Mouse (Mus musculus) splenic B cell, adult 2 months (primary cell): ENCODE measurements around the gene Znrf3.

Experiments
- DNase-seq: peaks from one replicate; pipeline ENCODE4 v3.0.0-alpha.2; 2011; ENCODE audit warnings: low read depth, low spot score
- H3K27me3 ChIP-seq: 2 replicates; pipeline ENCODE4 v1.6.1; 2012; ENCODE audit warnings: mild to moderate bottlenecking, low read length, moderate library complexity, mixed read lengths; ENCODE audit not compliant: control insufficient read depth, poor library complexity, insufficient read depth, severe bottlenecking
- H3K36me3 ChIP-seq: 2 replicates; pipeline ENCODE4 v1.6.1; 2012; ENCODE audit warnings: mild to moderate bottlenecking, low read length, moderate library complexity, mixed read lengths; ENCODE audit not compliant: control insufficient read depth, poor library complexity, insufficient read depth, severe bottlenecking

Gene Znrf3

GRCm38 (mm10) chr11:5326252-5326651 is 118.4 kb downstream of the Znrf3 start:
- Histone ChIP-seq H3K27me3 (no peaks in the 10 kb centered on the region), H3K36me3 (no peaks in the 10 kb centered on the region)
- no peak for DNase-seq

DNA sequence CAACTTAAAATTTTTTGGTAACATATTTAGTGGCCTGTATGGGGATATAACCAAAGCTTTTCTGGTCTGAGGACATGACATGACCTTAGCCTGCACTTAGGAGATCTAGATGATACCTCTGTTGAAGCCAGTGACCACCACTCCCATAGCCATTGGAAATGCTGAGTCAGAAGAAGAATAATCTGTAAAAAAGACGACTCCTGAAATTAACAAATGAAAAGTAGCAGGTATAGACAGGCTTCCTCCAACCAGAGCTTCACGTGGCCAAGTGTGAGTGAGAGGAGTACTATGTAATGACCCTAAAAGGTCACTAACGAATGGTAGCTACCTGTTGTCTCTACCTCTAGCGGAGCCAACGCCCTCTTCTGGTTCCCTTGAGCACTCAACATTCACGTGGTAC is 119.4 kb downstream of the Znrf3 start:
- no peaks in the 10 kb centered on the region for H3K27me3 ChIP-seq
- H3K36me3 ChIP-seq = no peaks in the 10 kb centered on the region
- DNase-seq = no peak

DNA sequence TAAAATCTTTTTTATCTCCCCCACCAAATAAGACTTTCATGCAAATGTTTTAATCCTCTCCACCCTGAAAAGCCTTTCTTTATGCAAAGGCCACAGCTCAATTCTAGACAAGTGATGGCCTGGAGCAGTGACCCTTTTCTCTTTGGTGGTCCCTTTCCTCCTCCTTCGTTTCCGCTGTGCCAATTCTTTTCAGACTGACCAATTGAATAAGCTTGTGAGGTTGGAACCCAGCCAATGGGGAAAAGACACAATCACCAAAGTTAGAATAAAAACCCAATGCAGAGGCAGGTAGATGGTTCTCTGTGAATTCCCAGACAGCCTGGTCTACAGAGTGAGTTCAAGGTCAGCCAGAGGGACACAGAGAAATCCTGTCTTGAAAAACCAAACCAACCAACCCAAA is 120.4 kb downstream of the Znrf3 start:
- DNase-seq = no peak
- Histone ChIP-seq H3K36me3 (no peaks in the 10 kb centered on the region), H3K27me3 (no peaks in the 10 kb centered on the region)

DNA sequence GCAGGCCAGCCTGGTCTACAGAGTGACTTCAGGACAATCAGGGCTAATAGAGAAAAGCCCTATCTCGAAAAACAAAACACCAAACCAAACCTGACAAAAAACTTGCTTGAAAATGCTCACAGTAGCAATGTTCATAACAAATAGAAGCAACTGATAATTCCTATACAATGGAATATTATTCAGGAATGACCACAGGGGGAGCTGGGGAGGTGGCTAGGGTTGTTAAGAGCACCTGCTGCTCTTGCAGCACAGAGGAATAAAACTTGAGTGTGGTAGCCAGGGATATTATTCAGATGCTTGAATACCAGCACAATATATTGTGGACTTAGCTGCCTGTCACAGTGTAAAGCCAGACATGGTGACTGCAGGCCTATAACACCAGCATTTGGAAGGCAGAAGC is 123.0 kb downstream of the Znrf3 start:
- Histone ChIP-seq H3K36me3 (no peaks in the 10 kb centered on the region), H3K27me3 (no peaks in the 10 kb centered on the region)
- DNase-seq = no peak

DNA sequence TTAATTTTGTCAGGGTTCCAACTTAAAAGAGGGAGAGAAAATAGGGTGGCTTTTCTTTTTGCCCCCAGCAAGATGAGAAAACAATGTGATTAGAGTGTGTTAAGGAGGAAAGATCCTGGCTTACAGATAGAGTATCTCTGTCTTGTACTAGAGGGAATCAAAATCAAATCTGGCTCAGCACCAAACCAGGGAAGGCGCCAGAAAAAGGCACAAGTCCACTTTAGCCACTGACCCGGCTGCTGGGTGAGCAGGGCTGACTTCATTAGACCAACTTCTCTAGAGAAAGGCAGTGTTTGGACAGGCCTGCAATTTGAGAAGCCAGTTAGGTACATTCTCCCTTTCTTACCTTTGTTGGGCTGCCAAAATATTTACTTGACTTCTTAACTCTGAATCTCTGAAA is 125.7 kb downstream of the Znrf3 start:
- H3K27me3 ChIP-seq = no peaks in the 10 kb centered on the region
- no peak for DNase-seq

DNA sequence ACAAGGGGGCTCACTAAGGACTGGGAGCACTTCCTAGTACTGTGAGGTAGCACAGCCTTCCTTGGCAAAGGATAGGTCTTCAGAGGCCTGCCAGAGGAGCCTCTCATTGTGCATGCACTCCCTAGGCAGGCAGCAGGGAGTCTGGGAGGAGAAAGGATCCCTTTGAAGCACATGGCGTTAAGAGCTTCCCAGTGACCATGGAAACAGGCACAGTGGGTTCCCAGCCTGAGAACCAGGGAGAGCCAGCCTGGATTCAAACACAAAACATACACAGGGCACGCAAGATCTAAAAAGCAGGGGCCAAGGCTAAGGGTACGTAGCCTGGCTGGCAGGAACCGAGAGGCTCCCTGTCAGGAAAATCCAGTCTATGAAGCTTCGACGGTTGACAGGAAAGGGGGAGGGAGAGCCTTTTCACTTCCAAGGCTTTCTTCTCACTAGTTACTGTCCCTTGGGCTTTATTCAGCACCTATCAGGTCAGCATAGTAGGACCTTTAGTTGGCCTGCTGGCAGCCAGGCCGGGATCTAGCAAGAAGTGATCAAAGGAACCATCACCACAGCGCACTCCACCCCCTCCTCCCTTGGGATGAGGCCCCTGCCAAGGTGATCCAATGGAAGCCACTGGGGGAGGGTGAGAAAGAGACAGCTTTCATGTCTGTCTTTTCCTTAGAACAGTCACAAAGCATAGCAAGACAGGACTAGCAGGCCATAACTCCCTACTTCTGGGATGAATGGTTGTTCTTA is 126.4 kb downstream of the Znrf3 start:
- Histone ChIP-seq H3K36me3 (no peaks in the 10 kb centered on the region), H3K27me3 (no peaks in the 10 kb centered on the region)
- DNase-seq = no peak

More for the DNA sequence above, 125.7 kb downstream of the Znrf3 start:
- H3K36me3 ChIP-seq = no peaks in the 10 kb centered on the region

DNA sequence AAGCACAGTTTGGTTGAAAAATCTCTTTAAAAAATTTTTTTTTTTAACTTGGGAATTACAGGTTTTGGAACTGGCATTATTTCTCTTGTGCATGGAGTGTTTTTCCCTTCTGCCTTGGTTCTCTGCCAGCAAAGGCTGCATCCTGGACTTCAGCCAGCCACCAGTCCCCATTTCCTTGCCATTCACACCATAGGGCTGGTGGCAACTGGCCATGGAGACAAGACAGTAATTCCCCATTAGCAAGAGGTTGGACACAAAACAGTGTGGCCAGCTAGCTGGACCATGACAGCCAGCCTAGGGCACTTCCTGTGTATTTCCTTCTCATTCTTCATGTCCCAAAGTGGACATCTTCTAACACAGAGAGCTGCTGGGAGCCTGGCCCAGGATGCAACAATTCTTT is 129.9 kb downstream of the Znrf3 start:
- H3K27me3 ChIP-seq = no peaks in the 10 kb centered on the region
- no peaks in the 10 kb centered on the region for H3K36me3 ChIP-seq
- DNase-seq = no peak

GRCm38 (mm10) chr11:5314330-5314741 is 130.3 kb downstream of the Znrf3 start:
- H3K27me3 ChIP-seq = no peaks in the 10 kb centered on the region
- no peaks in the 10 kb centered on the region for H3K36me3 ChIP-seq
- no peak for DNase-seq

GRCm38 (mm10) chr11:5307024-5307905 is 137.4 kb downstream of the Znrf3 start:
- Histone ChIP-seq H3K27me3 (no peaks in the 10 kb centered on the region), H3K36me3 (no peaks in the 10 kb centered on the region)
- DNase-seq = no peak

- Histone ChIP-seq H3K27me3 (no peaks in the 10 kb centered on the region), H3K36me3 (no peaks in the 10 kb centered on the region)
- no peak for DNase-seq
These were observed 138.6 kb downstream of the Znrf3 start for GRCm38 (mm10) chr11:5306017-5306416.

GRCm38 (mm10) chr11:5304526-5304925 is 140.1 kb downstream of the Znrf3 start:
- no peaks in the 10 kb centered on the region for H3K27me3 ChIP-seq
- H3K36me3 ChIP-seq = no peaks in the 10 kb centered on the region
- DNase-seq = no peak

GRCm38 (mm10) chr11:5298007-5298372 is 146.7 kb downstream of the Znrf3 start:
- no peak for DNase-seq
- H3K27me3 ChIP-seq = no peaks in the 10 kb centered on the region
- no peaks in the 10 kb centered on the region for H3K36me3 ChIP-seq

DNA sequence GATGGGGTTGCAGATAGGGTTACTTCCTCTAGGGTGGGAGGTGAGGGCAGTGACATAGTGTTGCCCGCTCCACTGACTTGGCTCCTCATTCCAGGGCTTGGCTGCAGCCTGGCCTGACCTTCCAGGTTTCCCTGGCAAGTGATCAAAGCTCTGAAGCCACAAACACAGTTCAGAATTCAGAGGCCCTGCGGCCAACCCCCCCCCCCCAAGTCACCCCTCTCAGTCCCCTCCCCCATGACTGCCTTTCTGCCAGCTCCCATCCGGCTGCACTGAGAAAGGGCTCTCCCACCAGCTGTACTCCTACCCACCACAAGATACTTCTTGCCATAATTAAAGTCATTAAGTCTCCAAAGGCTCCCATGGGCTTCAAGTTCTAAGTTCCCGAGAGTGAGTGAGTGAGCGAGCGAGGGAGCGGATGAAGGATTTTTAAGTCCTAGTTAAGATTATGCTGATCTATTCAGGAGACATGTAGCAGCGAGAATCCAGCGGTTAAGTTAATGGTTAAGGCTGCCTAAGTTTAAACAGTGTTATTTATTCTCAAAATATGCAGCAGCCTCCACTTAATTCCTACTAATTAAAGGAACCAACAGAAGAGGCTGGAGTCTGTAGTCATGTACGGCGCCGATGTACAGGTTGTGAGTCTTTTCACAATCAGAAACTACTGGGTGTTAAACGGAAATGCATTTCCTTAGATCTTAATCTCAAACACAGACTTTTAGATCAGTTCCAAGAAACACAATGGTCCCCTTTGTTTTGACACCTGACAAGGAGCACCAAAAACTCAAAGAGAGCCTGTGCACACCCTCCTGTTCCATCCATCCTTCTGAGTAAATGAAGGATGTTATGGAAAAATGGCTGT is 147.3 kb downstream of the Znrf3 start:
- H3K36me3 ChIP-seq = no peaks in the 10 kb centered on the region
- DNase-seq = no peak

DNA sequence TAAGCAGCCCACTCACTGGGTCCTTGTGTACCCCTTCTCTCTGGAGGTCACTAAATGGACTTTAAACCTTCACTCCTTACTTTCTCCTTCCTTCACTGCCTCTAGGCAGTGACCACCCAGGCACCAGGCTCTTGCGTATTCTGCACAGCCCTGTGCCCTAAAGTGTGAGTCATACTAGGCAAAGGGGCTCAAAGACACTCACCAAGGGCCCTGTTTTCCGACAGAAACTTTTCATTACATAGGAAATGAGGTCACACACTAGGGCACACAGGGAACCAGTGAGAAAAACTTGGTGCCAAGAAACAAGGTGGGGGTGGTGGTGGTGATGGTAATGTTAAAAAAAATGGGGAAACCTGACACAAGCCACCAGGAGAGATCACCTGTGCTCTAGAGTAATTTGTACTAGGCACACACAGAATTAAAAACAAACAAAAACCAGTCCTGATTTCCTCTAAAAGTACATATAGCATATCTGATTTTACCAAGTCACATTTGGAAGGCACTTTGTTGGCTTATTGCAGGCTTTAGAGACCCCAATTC is 148.0 kb downstream of the Znrf3 start:
- no peaks in the 10 kb centered on the region for H3K36me3 ChIP-seq
- no peak for DNase-seq
- H3K27me3 ChIP-seq = no peaks in the 10 kb centered on the region

More for the DNA sequence above, 147.3 kb downstream of the Znrf3 start:
- no peaks in the 10 kb centered on the region for H3K27me3 ChIP-seq
